Mouse (Mus musculus): Measurements from ENCODE around the gene Tmem248. TPM values are rescaled to one million over a fixed set of nuclear protein-coding genes. Genes with fewer than 3 reads are reported as not detected.

Gene Tmem248
- polyA plus RNA-seq, 1 experiment: 30.9 TPM

DNA sequence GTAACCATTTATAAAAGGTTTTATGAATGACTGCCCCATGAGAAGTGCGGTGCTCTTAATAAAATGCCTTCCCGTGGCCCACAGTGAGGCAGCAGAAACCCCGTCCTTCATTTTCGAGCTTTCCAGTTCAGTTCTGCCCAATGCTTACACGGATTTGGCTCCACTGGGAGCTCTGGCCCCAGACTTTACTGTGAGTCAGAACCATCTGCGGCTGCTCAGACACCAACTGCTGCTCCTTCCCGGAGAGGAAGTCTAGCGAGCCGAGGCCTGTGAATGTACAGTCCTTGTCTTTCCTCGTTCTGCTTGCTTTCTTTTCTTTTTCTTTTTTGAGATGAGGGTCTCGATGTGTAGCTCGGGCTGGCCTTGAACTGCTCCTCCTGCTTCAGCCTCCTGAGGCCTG is 73.9 kb downstream of the Tmem248 start:
- Histone ChIP-seq H3K4me1 (ENCODE audit: control insufficient read depth, insufficient read depth, low read length) (no peaks in the 10 kb centered on the region), H3K27ac (ENCODE audit: insufficient read depth, low read depth, low read length) (no peak overlapping the region), H3K36me3 (ENCODE audit: control insufficient read depth, insufficient read depth, low read length) (no peaks in the 10 kb centered on the region), H3K4me3 (ENCODE audit: insufficient read depth, low read depth, low read length) (no peak overlapping the region), H3K27me3 (replicated peaks; ENCODE audit: control insufficient read depth, insufficient read depth, low read length) (no peaks in the 10 kb centered on the region)
- WGBS: 95% methylated on average over 12 of the region's 12 CpGs
- TF ChIP-seq POLR2A (IDR thresholded peaks at IDR 0.05; ENCODE audit: low read depth, low read length) (no peak), CTCF (conservative IDR thresholded peaks at IDR 0.05; ENCODE audit: insufficient read depth, insufficient read length, low read depth, low read length) (no peak)
- no peak for DNase-seq

DNA sequence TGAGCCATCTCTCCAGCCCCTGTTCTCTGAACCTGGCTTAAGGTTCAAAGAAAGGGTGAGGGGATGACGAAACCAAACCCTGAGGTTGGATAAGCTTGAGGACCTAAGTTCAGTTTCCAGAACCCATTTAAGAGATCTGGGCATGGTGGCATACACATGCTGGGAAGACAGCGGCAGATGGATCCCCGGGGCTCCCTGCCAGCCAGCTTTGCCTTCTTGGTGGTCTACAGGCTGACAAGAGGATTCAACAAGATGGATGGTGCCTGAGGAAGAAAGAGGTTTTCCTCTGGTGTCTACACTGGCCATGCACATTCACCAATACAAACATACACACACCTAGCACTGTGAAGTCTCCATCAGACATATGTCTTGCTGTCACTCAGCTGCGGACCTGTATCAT is 76.1 kb downstream of the Tmem248 start:
- H3K27ac ChIP-seq (ENCODE audit: insufficient read depth, low read depth, low read length): no peak overlapping the region
- 96% methylated on average over 4 of the region's 4 CpGs for WGBS
- no peaks in the 10 kb centered on the region for H3K27me3 ChIP-seq (replicated peaks; ENCODE audit: control insufficient read depth, insufficient read depth, low read length)
- no peaks in the 10 kb centered on the region; the same call in 1 of the 2 replicates for H3K36me3 ChIP-seq (ENCODE audit: control insufficient read depth, insufficient read depth, low read length)
- DNase-seq: no peak
- H3K4me3 ChIP-seq (ENCODE audit: insufficient read depth, low read depth, low read length): no peak overlapping the region
- H3K4me1 ChIP-seq (ENCODE audit: control insufficient read depth, insufficient read depth, low read length): no peaks in the 10 kb centered on the region
- TF ChIP-seq CTCF (conservative IDR thresholded peaks at IDR 0.05; ENCODE audit: insufficient read depth, insufficient read length, low read depth, low read length) (no peak), POLR2A (IDR thresholded peaks at IDR 0.05; ENCODE audit: low read depth, low read length) (no peak)

Other genes starting within 250 kb of the Tmem248 start
- 26.0 and 26.5 TPM in 2 replicates for gene Gusb, start 214.0 kb upstream of the Tmem248 start, polyA plus RNA-seq (2012; rRNA removed)
- gene Asl, start 187.8 kb upstream of the Tmem248 start, polyA plus RNA-seq (2012; rRNA removed): 440 and 469 TPM in 2 replicates
- gene Crcp, start 187.8 kb upstream of the Tmem248 start, polyA plus RNA-seq (2012; rRNA removed): 14.4 and 19.3 TPM in 2 replicates
- 8.0 and 8.7 TPM in 2 replicates for gene Tpst1, start 143.8 kb upstream of the Tmem248 start, polyA plus RNA-seq (2012; rRNA removed)
- gene Kctd7, start 72.2 kb upstream of the Tmem248 start, polyA plus RNA-seq (2012; rRNA removed): 2.4 and 4.3 TPM in 2 replicates
- gene Rabgef1, start 45.3 kb upstream of the Tmem248 start, polyA plus RNA-seq (2012; rRNA removed): 18.4 and 20.9 TPM in 2 replicates
- 33.7 and 40.7 TPM in 2 replicates for gene Sbds, start 38.4 kb downstream of the Tmem248 start, polyA plus RNA-seq (2012; rRNA removed)
- 12.1 and 12.7 TPM in 2 replicates for gene Tyw1, start 38.5 kb downstream of the Tmem248 start, polyA plus RNA-seq (2012; rRNA removed)
- 0.02 and 0.04 TPM in 2 replicates for gene Caln1, start 152.4 kb downstream of the Tmem248 start, polyA plus RNA-seq (2012; rRNA removed)
- not detected in 2 replicates for gene A330070K13Rik, start 167.6 kb downstream of the Tmem248 start, polyA plus RNA-seq (2012; rRNA removed)